Mouse (Mus musculus) ES-CJ7 (cell line): ENCODE data around the gene Espnl.

Source experiments
- DNase-seq: peaks from one replicate; pipeline ENCODE4 v3.0.0; 2011; ENCODE audit warnings: low read depth, low spot score

The Espnl gene

DNA sequence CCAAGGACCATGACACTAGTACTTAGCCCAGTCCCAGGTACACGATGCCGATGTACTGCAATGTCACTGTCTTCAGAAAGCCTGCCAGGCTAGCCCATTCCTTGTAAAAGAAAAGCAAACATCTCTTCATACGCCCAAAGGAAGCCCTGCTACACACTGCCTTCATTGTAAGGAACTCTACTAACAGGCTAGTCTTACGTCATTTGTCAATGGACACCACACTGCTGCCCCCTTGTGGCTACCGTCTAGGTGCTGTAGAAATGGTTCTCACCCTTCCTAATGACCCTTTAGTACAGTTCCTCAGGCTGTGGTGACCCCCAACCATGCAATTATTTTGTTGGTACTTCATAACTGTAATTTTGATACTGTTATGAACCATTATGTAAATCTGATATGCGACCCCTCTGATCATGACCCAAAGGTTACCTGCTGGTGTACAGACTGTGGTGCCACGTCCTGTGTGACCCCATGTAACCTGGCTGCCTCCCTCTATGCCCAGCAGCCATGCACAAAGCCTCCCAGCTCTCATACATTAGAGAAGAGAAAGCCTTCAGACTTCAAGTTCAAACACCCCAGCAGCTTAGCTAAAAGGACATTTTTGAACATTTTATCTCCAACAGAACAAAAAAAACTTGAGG is 58.7 kb downstream of the Espnl start:
- peak; percentile 87 for DNase-seq

DNA sequence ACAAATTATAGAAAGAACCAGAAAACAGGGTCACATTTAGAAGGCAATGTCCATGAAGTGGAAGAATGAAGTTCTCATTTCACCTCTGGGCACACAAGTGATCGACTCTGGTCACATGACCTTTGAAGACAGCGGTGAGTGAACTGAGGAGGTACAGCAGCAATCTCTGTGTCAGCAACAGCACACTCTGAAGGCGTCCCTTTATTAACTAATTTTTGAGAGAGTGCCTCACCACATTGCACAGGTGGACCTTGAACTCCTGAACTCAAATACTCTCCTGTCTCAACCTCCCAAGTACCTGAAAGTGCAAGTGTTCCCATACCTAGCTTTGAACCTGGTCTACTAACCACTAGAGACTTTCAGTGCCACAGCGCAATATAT is 59.2 kb downstream of the Espnl start:
- no peak for DNase-seq

DNA sequence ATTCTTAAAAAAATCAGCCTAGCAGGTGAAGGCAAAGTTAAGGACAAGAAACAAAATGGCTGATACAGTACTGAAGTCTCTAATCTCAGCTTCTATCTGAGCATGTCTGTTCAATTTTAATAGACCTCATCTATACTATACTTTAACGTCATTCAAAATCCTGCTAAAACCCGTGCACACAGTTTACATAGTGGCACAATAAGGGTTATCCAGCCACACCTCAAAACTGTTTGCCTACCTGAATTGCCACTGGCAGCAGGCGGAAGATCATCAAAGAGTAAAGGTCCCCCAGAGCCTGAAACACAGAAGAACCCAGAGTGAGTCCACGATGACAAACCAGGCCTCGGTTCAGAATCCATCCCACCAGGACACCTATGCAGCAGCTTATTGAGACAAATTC is 68.5 kb downstream of the Espnl start:
- no peak for DNase-seq

DNA sequence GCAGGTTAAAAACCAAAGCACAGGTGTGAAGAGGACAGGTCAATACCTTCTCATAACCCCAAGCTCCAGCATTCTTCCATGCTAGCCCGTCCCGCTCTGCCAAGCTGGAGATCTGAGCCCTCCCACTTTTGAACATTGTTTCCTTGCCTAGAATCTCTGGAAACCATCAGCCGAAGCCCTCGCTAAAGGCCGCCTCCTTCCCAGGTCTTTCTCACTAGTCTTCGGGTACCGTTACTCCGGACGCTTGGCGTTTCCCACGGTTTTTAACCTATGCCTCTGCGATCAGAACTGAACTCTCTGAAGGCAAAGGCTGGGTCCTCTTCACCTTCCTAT is 76.0 kb downstream of the Espnl start:
- DNase-seq: peak; percentile 16
